Mouse (Mus musculus): ENCODE results near the gene Apbb2. TPM values are rescaled to one million over a fixed set of nuclear protein-coding genes. Genes with fewer than 3 reads are reported as not detected.
A peak's percentile ranks its signal among the peaks of the same experiment; 100 is the strongest.

Gene Apbb2
- total RNA-seq, 2 experiments from 2014 or later = 48.7 to 59.2 TPM

DNA sequence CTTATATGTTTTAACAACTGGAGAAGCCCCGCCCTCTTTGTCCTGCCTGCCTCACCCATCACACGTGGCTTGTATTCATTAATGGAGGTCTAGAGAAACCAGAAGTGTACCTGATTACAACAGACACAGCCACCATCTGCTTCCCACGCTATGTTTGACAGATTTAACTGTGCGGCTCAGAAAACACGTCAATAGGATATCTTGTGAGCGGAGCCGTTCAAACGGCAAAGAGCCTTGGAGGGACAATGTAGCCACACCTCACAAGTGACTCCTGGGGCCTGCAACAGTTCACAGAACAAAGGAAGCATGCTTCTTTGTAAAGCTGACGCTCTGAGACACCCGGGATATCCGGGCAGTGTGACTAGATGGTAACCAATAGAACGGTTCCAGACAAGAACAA is 145.0 kb downstream of the Apbb2 start:
- DNase-seq = no peak

- DNase-seq = no peak
Measured at GRCm38 (mm10) chr5:66470837-66471236, 147.7 kb downstream of the Apbb2 start.

DNA sequence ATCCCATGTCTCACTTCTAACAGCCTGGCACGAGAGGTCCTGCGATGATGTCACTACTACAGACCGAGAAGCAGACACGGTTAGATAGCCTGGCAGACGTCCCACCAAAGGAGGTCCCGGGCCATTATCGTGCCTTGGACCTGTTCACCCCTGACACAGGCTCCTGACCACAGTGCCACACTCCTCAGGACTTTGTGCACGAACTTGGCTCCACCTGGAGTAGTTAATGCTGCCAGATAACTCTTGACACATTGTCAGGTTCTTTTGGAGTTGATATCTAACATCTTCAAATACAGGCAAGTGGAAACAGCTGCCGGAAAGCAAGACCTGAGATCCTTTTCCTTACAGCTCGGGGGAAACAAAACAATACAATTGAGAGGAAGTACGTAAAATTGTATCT is 148.9 kb downstream of the Apbb2 start:
- DNase-seq = no peak

GRCm38 (mm10) chr5:66468331-66469001 is 150.1 kb downstream of the Apbb2 start:
- no peak for DNase-seq

DNA sequence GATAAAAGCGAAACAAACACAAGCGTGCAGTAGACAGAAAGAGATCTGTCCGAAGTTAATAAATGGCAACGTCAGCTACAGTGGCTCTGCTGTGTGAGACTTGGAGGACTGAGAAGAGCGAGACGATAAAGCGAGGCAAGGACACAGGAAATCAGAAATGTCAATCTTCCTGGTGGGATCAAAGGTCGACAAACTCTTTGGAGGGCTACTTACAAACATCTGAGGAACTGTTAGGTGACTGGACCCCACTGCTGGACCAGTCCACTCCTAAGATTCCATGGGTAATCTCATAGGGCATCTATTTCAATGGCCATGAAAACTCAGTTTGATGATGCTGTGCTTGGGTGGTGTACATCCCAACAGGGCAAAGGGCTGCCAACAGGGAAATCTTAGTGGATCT is 155.9 kb downstream of the Apbb2 start:
- DNase-seq = no peak

- DNase-seq = no peak
Measured at GRCm38 (mm10) chr5:66458851-66459250, 159.7 kb downstream of the Apbb2 start.

DNA sequence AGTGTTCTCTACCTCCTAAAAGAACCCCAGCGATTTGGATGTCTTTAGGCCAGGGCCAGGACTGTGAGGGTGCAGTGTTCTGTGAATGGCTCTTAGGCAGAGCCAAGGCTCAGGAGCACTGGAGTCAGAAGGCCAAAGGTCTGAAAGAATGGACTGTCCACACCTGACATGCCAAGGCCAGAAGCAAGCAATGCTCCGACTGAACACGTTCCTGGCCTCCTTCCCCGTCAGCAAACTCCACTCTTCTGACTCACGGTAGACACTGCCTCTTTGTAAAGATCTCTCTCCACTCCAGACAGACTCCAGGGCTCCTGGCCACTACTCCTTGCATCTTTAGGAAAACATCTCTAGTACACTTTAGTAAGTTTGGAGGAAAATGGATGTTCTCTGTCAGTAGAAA is 163.3 kb downstream of the Apbb2 start:
- no peak for DNase-seq

DNA sequence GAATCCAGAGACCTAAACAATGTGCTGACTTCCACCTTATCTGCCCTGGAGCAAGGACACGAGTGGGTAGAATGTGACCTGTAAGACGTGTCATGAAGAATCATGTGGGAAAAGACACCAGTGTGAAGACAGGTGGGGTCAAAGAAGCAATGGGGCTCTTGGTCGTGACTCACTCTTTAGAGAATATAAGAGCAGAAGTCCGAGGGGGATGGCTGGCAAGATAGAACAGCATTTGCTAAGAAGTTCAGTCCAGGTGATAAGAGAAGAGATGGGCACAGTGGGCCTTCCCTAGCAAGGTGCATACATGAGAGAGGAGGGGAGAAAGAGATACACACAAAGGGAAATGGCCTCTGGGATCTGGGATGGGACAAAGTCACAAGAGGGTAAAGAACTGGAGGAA is 163.8 kb downstream of the Apbb2 start:
- DNase-seq = no peak

DNA sequence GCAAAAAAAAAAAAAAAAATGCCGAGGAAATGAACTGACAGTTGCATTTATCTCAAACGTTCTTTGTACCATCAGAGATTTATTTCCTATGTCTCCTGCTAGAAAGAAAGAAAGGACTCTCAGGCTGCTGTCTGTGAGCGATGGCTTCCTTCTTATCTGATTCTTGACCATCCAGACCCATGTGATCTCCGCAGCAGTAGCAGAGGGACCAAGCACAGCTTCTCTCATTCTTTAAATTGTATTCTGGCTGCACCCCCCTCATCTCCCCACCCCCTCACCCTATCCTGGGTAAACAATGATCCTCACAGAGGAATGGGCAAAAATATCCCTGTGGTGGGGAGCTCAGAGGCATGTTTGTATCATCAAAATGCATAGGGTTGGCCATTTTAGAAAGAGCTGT is 165.5 kb downstream of the Apbb2 start:
- DNase-seq = no peak

DNA sequence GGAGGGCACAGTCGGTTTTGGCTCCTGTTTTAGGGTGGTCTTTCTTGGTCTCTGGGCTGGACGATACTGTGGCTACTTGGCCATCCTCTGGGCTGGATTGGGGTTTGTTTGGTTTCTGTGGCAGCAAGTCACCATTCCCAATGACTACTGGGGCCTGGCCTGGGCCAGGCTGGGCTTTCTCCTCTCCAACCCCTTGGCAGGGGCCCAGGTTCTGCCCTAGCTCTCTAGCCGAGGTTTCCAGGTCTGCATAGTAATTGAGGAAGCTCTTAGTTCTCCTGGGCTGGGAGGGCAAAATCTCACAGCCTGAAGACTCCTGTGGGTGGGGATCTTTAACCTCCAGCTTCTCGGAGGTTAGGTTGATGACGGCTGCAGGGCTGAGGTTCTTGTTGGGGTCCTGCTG is 167.0 kb downstream of the Apbb2 start:
- peak in 1 of 2 experiments; percentile 36 for DNase-seq

DNA sequence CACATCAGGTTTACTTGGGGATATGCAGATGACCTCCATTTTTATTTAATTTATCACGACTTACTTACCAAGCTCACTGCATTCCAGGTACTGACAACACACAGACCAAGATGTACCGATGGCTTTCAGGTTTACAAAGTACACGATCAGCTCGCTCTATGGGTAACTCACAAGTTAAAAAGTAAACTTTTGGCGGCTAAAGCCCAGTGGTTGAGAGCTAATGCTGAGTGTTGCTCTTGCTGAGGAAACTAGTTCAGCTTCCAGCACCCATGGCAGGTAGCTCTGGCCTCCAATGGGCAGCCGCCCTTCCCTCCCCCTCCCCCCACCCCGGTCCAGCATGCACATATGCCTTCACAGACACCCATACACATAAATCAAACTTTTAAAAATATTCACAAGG is 173.1 kb downstream of the Apbb2 start:
- no peak for DNase-seq

GRCm38 (mm10) chr5:66442260-66442659 is 176.3 kb downstream of the Apbb2 start:
- DNase-seq = no peak

DNA sequence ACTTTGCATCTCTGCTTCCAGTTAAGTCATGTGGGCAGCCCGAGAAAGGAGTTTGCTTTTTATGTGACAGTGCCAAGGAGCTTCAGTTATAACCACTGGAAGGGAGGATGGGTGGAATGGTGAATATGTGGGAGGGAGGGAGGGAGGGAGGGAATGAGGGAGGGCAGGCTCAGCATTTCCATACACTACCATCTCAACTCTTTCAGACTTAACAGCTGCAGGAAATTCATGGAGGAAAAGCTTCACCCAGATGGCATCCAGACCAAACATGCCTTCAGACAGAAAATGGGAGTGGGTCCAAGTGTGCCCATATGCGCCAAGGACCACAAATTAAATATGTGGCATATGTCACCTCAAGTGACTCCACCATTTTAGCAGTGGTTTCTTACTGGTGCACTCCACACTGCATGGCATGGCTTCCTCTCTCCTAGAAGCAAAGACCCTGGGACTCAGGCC is 181.8 kb downstream of the Apbb2 start:
- no peak for DNase-seq

GRCm38 (mm10) chr5:66435158-66435557 is 183.4 kb downstream of the Apbb2 start:
- no peak for DNase-seq

DNA sequence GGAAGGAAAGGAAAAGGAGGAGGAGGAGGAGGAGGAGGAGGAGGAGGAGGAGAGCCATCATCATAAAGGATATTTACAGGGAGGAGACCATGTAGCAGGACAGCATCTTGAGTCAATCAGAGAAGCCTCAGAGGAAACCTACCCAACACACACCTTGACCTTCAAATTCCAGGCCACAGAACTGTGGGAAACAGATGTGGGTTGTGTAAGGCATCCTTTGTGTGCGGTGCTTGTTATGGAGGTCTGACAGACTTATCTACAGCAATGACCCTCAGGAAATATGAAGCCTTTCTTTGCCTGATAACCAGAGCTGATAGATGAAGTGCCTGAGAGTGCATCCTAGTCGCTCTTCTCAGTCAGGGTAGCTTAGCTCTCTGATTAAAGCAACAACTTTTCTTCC is 189.5 kb downstream of the Apbb2 start:
- no peak for DNase-seq

GRCm38 (mm10) chr5:66428071-66428470 is 190.5 kb downstream of the Apbb2 start:
- DNase-seq = no peak

GRCm38 (mm10) chr5:66423909-66424308 is 194.7 kb downstream of the Apbb2 start:
- no peak for DNase-seq

- DNase-seq = no peak
Measured at GRCm38 (mm10) chr5:66423466-66423865, 195.1 kb downstream of the Apbb2 start.

- DNase-seq = no peak
Measured at GRCm38 (mm10) chr5:66421954-66422353, 196.6 kb downstream of the Apbb2 start.

- DNase-seq = no peak
Measured at GRCm38 (mm10) chr5:66421230-66421629, 197.4 kb downstream of the Apbb2 start.

- DNase-seq = no peak
Measured at GRCm38 (mm10) chr5:66420011-66420410, 198.6 kb downstream of the Apbb2 start.

GRCm38 (mm10) chr5:66417289-66417688 is 201.3 kb downstream of the Apbb2 start:
- no peak for DNase-seq

GRCm38 (mm10) chr5:66415700-66416543 is 202.7 kb downstream of the Apbb2 start:
- DNase-seq = no peak
